Mouse (Mus musculus) embryonic facial prominence, embryonic 12.5 days (tissue): Measurements from ENCODE around the gene Fbxl7. TPM values are rescaled to one million over a fixed set of nuclear protein-coding genes. Genes with fewer than 3 reads are reported as not detected.

Experiments
- ATAC-seq: fragments of 200-750 bp; cut with Nextera tagmentation; 2 replicates; pipeline ENCODE4 v1.8.0; 2017; ENCODE audit not compliant: insufficient number of reproducible peaks, insufficient read depth, low FRiP score, low TSS enrichment
- H3K27ac ChIP-seq: fragments of 300-500 bp; sonication (generic); 2 replicates; pipeline ENCODE4 v1.5.1; 2016; ENCODE audit warnings: mild to moderate bottlenecking
- H3K27me3 ChIP-seq: fragments of 300-500 bp; sonication (generic); 2 replicates; pipeline ENCODE4 v1.6.1; 2016; ENCODE audit warnings: mild to moderate bottlenecking, moderate library complexity
- H3K36me3 ChIP-seq: fragments of 300-500 bp; sonication (generic); 2 replicates; pipeline ENCODE4 v1.6.1; 2016; ENCODE audit warnings: mild to moderate bottlenecking
- H3K4me1 ChIP-seq: fragments of 300-500 bp; sonication (generic); 2 replicates; pipeline ENCODE4 v1.6.1; 2016
- H3K4me2 ChIP-seq: fragments of 300-500 bp; sonication (generic); replicated peaks from 2 replicates; pipeline ENCODE4 v1.6.1; 2016; ENCODE audit warnings: mild to moderate bottlenecking, moderate library complexity
- H3K4me3 ChIP-seq: fragments of 300-500 bp; sonication (generic); 2 replicates; pipeline ENCODE4 v1.5.1; 2016; ENCODE audit warnings: mild to moderate bottlenecking
- H3K9ac ChIP-seq: fragments of 300-500 bp; sonication (generic); 2 replicates; pipeline ENCODE4 v1.6.1; 2016; ENCODE audit warnings: mild to moderate bottlenecking, moderate library complexity
- H3K9me3 ChIP-seq: fragments of 300-500 bp; sonication (generic); 2 replicates; pipeline ENCODE4 v1.6.1; 2016; ENCODE audit warnings: mild to moderate bottlenecking, moderate library complexity
- WGBS: fragments of 180-500 bp; shearing (Covaris S2); methylation state at CpG from one replicate; pipeline ENCODE4 v1.1.7; 2016; 5-methylcytosine and 5-hydroxymethylcytosine counted together
- polyA plus RNA-seq: library from polyadenylated mRNA; unstranded; fragments of >200 nt; fragmentation: Nextera tagmentation; extraction: Ambion mirVana; gene quantifications from 2 replicates; pipeline ENCODE4 v1.2.1, GENCODE M21; 2016

Fbxl7 gene
- polyA plus RNA-seq, 1 experiment from 2014 or later = 45.5 TPM

GRCm38 (mm10) chr15:26579947-26580709, 315.3 kb downstream of the Fbxl7 start:
- WGBS = 81% methylated on average over 8 of the region's 8 CpGs
- no peak for ATAC-seq
- no peak overlapping the region for H3K4me3 ChIP-seq

GRCm38 (mm10) chr15:26578500-26578899, 316.9 kb downstream of the Fbxl7 start:
- H3K4me3 ChIP-seq = no peak overlapping the region
- H3K27me3 ChIP-seq = no peaks in the 10 kb centered on the region
- no peak overlapping the region for H3K9ac ChIP-seq
- H3K9me3 ChIP-seq = no peaks in the 10 kb centered on the region
- no peak for ATAC-seq
- H3K36me3 ChIP-seq = no peaks in the 10 kb centered on the region
- no peaks in the 10 kb centered on the region for H3K4me1 ChIP-seq
- 90% methylated on average over 1 of the region's 1 CpGs for WGBS
- no peak overlapping the region for H3K4me2 ChIP-seq
- no peak overlapping the region for H3K27ac ChIP-seq

More at GRCm38 (mm10) chr15:26579947-26580709, 315.3 kb downstream of the Fbxl7 start:
- no peak overlapping the region for H3K9ac ChIP-seq
- H3K36me3 ChIP-seq = no peaks in the 10 kb centered on the region
- H3K9me3 ChIP-seq = no peaks in the 10 kb centered on the region
- no peak overlapping the region for H3K4me2 ChIP-seq
- H3K4me1 ChIP-seq = no peaks in the 10 kb centered on the region
- H3K27me3 ChIP-seq = no peaks in the 10 kb centered on the region
- H3K27ac ChIP-seq = no peak overlapping the region

GRCm38 (mm10) chr15:26566076-26566475, 329.3 kb downstream of the Fbxl7 start:
- ATAC-seq = no peak
- H3K27ac ChIP-seq = no peak overlapping the region

GRCm38 (mm10) chr15:26553620-26554019, 341.8 kb downstream of the Fbxl7 start:
- WGBS = 54% methylated on average over 10 of the region's 10 CpGs
- Histone ChIP-seq H3K9me3 (no peaks in the 10 kb centered on the region), H3K4me1 (no peaks in the 10 kb centered on the region), H3K27ac (no peak overlapping the region), H3K4me3 (no peak overlapping the region), H3K36me3 (peaks cover 12% of the 10 kb centered on the region), H3K27me3 (no peaks in the 10 kb centered on the region), H3K9ac (no peak overlapping the region), H3K4me2 (no peak overlapping the region)
- ATAC-seq = no peak

More at GRCm38 (mm10) chr15:26566076-26566475, 329.3 kb downstream of the Fbxl7 start:
- Histone ChIP-seq H3K4me2 (no peak overlapping the region), H3K4me1 (no peaks in the 10 kb centered on the region), H3K9me3 (no peaks in the 10 kb centered on the region), H3K27me3 (no peaks in the 10 kb centered on the region), H3K4me3 (no peak overlapping the region), H3K36me3 (no peaks in the 10 kb centered on the region), H3K9ac (no peak overlapping the region)
- WGBS = 91% methylated on average over 2 of the region's 2 CpGs

- Histone ChIP-seq H3K36me3 (no peaks in the 10 kb centered on the region), H3K4me1 (no peaks in the 10 kb centered on the region), H3K4me2 (no peak overlapping the region), H3K9me3 (no peaks in the 10 kb centered on the region), H3K4me3 (no peak overlapping the region), H3K9ac (no peak overlapping the region), H3K27ac (no peak overlapping the region), H3K27me3 (no peaks in the 10 kb centered on the region)
- 62% methylated on average over 3 of the region's 3 CpGs for WGBS
- ATAC-seq = no peak
Measured at GRCm38 (mm10) chr15:26533997-26534700, 361.2 kb downstream of the Fbxl7 start.

- Histone ChIP-seq H3K27ac (no peak overlapping the region), H3K9me3 (no peaks in the 10 kb centered on the region), H3K9ac (no peak overlapping the region), H3K4me2 (no peak overlapping the region), H3K4me1 (0 out of 2 replicates have a peak, but pooled peaks cover 5% of the 10 kb centered on the region), H3K36me3 (no peaks in the 10 kb centered on the region), H3K4me3 (no peak overlapping the region), H3K27me3 (no peaks in the 10 kb centered on the region)
- ATAC-seq = peak; percentile 81
- WGBS = 30% methylated on average over 6 of the region's 6 CpGs
Measured at GRCm38 (mm10) chr15:26519220-26519631, 376.2 kb downstream of the Fbxl7 start.

GRCm38 (mm10) chr15:26501024-26501423, 394.4 kb downstream of the Fbxl7 start:
- Histone ChIP-seq H3K9ac (no peak overlapping the region), H3K4me2 (no peak overlapping the region), H3K4me3 (no peak overlapping the region), H3K27me3 (no peaks in the 10 kb centered on the region), H3K36me3 (no peaks in the 10 kb centered on the region), H3K4me1 (no peaks in the 10 kb centered on the region), H3K9me3 (no peaks in the 10 kb centered on the region), H3K27ac (no peak overlapping the region)
- WGBS = 55% methylated on average over 4 of the region's 4 CpGs
- no peak for ATAC-seq
